Mouse (Mus musculus) thymus, postnatal 10 days (tissue): ENCODE measurements around the gene Iqgap2.

Experiments used
- DNase-seq, 2 experiments: peaks; one replicate each; pipeline ENCODE4 v3.0.0; 2021; ENCODE audit warnings: low spot score in 2 of 2

Gene Iqgap2

GRCm38 (mm10) chr13:95887375-95887774 lies 4.3 kb downstream of the Iqgap2 start:
- DNase-seq = no peak

GRCm38 (mm10) chr13:95884455-95884854 lies 7.3 kb downstream of the Iqgap2 start:
- no peak for DNase-seq

GRCm38 (mm10) chr13:95882001-95882400 lies 9.7 kb downstream of the Iqgap2 start:
- DNase-seq = no peak

GRCm38 (mm10) chr13:95881427-95881826 lies 10.3 kb downstream of the Iqgap2 start:
- no peak for DNase-seq

GRCm38 (mm10) chr13:95880633-95881032 lies 11.1 kb downstream of the Iqgap2 start:
- DNase-seq = no peak

- DNase-seq = no peak
These were observed 19.7 kb downstream of the Iqgap2 start for GRCm38 (mm10) chr13:95871993-95872392.

- DNase-seq = no peak
These were observed 21.1 kb downstream of the Iqgap2 start for GRCm38 (mm10) chr13:95870626-95871025.

GRCm38 (mm10) chr13:95868896-95869540 lies 22.7 kb downstream of the Iqgap2 start:
- no peak for DNase-seq

GRCm38 (mm10) chr13:95862201-95862600 lies 29.5 kb downstream of the Iqgap2 start:
- DNase-seq = no peak

GRCm38 (mm10) chr13:95859271-95859670 lies 32.5 kb downstream of the Iqgap2 start:
- no peak for DNase-seq

GRCm38 (mm10) chr13:95858866-95859265 lies 32.9 kb downstream of the Iqgap2 start:
- DNase-seq = no peak

- DNase-seq = no peak
These were observed 36.2 kb downstream of the Iqgap2 start for GRCm38 (mm10) chr13:95855537-95855936.

- no peak for DNase-seq
These were observed 40.1 kb downstream of the Iqgap2 start for GRCm38 (mm10) chr13:95851611-95852010.

GRCm38 (mm10) chr13:95850451-95850850 lies 41.3 kb downstream of the Iqgap2 start:
- no peak for DNase-seq

GRCm38 (mm10) chr13:95849501-95850007 lies 42.2 kb downstream of the Iqgap2 start:
- no peak for DNase-seq

GRCm38 (mm10) chr13:95846364-95846763 lies 45.4 kb downstream of the Iqgap2 start:
- no peak for DNase-seq

GRCm38 (mm10) chr13:95844950-95845349 lies 46.8 kb downstream of the Iqgap2 start:
- DNase-seq = no peak

GRCm38 (mm10) chr13:95843411-95844026 lies 48.2 kb downstream of the Iqgap2 start:
- no peak for DNase-seq

GRCm38 (mm10) chr13:95842803-95843202 lies 48.9 kb downstream of the Iqgap2 start:
- no peak for DNase-seq

- no peak for DNase-seq
These were observed 49.8 kb downstream of the Iqgap2 start for GRCm38 (mm10) chr13:95841946-95842345.

GRCm38 (mm10) chr13:95836944-95837343 lies 54.8 kb downstream of the Iqgap2 start:
- DNase-seq = no peak

- DNase-seq = no peak
These were observed 58.2 kb downstream of the Iqgap2 start for GRCm38 (mm10) chr13:95833473-95833872.

- DNase-seq = no peak
These were observed 59.0 kb downstream of the Iqgap2 start for GRCm38 (mm10) chr13:95832712-95833111.
